Mouse (Mus musculus) brain, embryonic 14.5 days (tissue): ENCODE data around the gene Tjap1. TPM values are rescaled to one million over a fixed set of nuclear protein-coding genes. Genes with fewer than 3 reads are reported as not detected.

ENCODE experiments used
- DNase-seq: peaks from one replicate; pipeline ENCODE4 v3.0.0-alpha.2; 2011; ENCODE audit warnings: low read depth
- CTCF ChIP-seq: fragments of 200-500 bp; IDR thresholded peaks from 2 replicates; pipeline ENCODE4 v1.5.1; 2012; ENCODE audit warnings: inconsistent platforms, mild to moderate bottlenecking, moderate library complexity, borderline replicate concordance; ENCODE audit not compliant: insufficient read depth, insufficient read length; ENCODE audit errors: extremely low read depth
- POLR2A ChIP-seq: fragments of 200-500 bp; IDR thresholded peaks from 2 replicates; pipeline ENCODE4 v1.6.1; 2012; ENCODE audit warnings: mild to moderate bottlenecking, inconsistent platforms, borderline replicate concordance; ENCODE audit not compliant: poor library complexity, insufficient read depth, insufficient read length, severe bottlenecking; ENCODE audit errors: extremely low read depth
- polyA plus RNA-seq: library from polyadenylated mRNA; depleted of rRNA; stranded (reverse); fragments of >200 nt; gene quantifications from 2 replicates; pipeline ENCODE4 v1.2.3, GENCODE M21; 2012; rRNA removed

Gene Tjap1
- polyA plus RNA-seq, 1 experiment: 58.8 TPM

- TF ChIP-seq POLR2A: no peak
- no peak for TF ChIP-seq CTCF
These were observed 61.2 kb downstream of the Tjap1 start for GRCm38 (mm10) chr17:46221601-46222000.

GRCm38 (mm10) chr17:46210550-46210949 lies 72.3 kb downstream of the Tjap1 start:
- no peak for DNase-seq
- TF ChIP-seq CTCF (no peak), POLR2A (no peak)

More at GRCm38 (mm10) chr17:46221601-46222000, 61.2 kb downstream of the Tjap1 start:
- no peak for DNase-seq

Other genes with a start within 250 kb of the Tjap1 start
- 73.0 and 82.8 TPM in 2 replicates for gene Mrps18a, start 172.0 kb downstream of the Tjap1 start, polyA plus RNA-seq
- 32.5 and 35.7 TPM in 2 replicates for gene Rsph9, start 138.8 kb downstream of the Tjap1 start, polyA plus RNA-seq
- 20.4 and 28.4 TPM in 2 replicates for gene Mad2l1bp, start 129.5 kb downstream of the Tjap1 start, polyA plus RNA-seq
- gene Gtpbp2, start 122.0 kb downstream of the Tjap1 start, polyA plus RNA-seq: 169 and 209 TPM in 2 replicates
- 10.8 and 11.0 TPM in 2 replicates for gene Polh, start 80.4 kb downstream of the Tjap1 start, polyA plus RNA-seq
- gene Xpo5, start 80.2 kb downstream of the Tjap1 start, polyA plus RNA-seq: 57.0 and 58.5 TPM in 2 replicates
- 98.2 and 137 TPM in 2 replicates for gene Polr1c, start 35.0 kb downstream of the Tjap1 start, polyA plus RNA-seq
- gene Yipf3, start 34.9 kb downstream of the Tjap1 start, polyA plus RNA-seq: 84.0 and 96.8 TPM in 2 replicates
- gene Lrrc73, start 29.5 kb downstream of the Tjap1 start, polyA plus RNA-seq: 31.1 and 31.9 TPM in 2 replicates
- gene Dlk2, start 14.4 kb upstream of the Tjap1 start, polyA plus RNA-seq: 93.3 and 114 TPM in 2 replicates
- 17.5 and 20.9 TPM in 2 replicates for gene Abcc10, start 45.3 kb upstream of the Tjap1 start, polyA plus RNA-seq
- gene Zfp318, start 100.7 kb upstream of the Tjap1 start, polyA plus RNA-seq: 28.3 and 39.7 TPM in 2 replicates
- gene Crip3, start 145.9 kb upstream of the Tjap1 start, polyA plus RNA-seq: 8.2 and 11.3 TPM in 2 replicates
- 0.07 and 0.09 TPM in 2 replicates for gene Slc22a7, start 155.4 kb upstream of the Tjap1 start, polyA plus RNA-seq
- gene Ttbk1, start 204.6 kb upstream of the Tjap1 start, polyA plus RNA-seq: 22.1 and 35.4 TPM in 2 replicates
- gene Dnph1, start 213.7 kb upstream of the Tjap1 start, polyA plus RNA-seq: 17.6 and 25.7 TPM in 2 replicates